16 mouse cellular contexts compared by ENCODE assay signal in genomic region chr11:75595816-75596215, GRCm38 (mm10). TPM values are rescaled to one million over a fixed set of nuclear protein-coding genes. Genes with fewer than 3 reads are reported as not detected.
DNase-seq lines count a peak whose midpoint lies in the region; ATAC-seq and TF ChIP-seq lines count a peak whose summit lies in the region.
"Had no signal": no experiment of that assay in that cellular context is flagged by ENCODE, and none has a peak within 500 bp of the region (broad histone marks: within the 10 kb centered on the region; RNA-seq: fewer than 3 reads in every experiment).

No protein-coding gene starts in this region.

- peaks cover 93% of the 10 kb centered on the region for H3K36me3 ChIP-seq in kidney, embryonic 15.5 days

- H3K9ac ChIP-seq in kidney, embryonic 15.5 days = no peak overlapping the region
- H3K9ac ChIP-seq: hindbrain, embryonic 15.5 days; liver, embryonic 12.5 days; neural tube, embryonic 13.5 days had no signal

- ATAC-seq in kidney, embryonic 15.5 days (replicated peaks; ENCODE audit: low FRiP score) = no peak
- ATAC-seq in erythroid progenitor cell, adult 5-6 weeks (replicated peaks; ENCODE audit: low FRiP score, poor library complexity, severe bottlenecking) = no peak
- ATAC-seq: liver, embryonic 12.5 days had no signal

- no peak for TF ChIP-seq POLR2A in cerebellum, adult 2 months (IDR thresholded peaks at IDR 0.05; ENCODE audit: borderline replicate concordance, insufficient read depth, low read length)

- no peaks in the 10 kb centered on the region for H3K27me3 ChIP-seq in cerebellum, adult 2 months (ENCODE audit: control insufficient read depth, insufficient read depth, low read length)
- no peaks in the 10 kb centered on the region for H3K27me3 ChIP-seq in kidney, embryonic 15.5 days
- H3K27me3 ChIP-seq: hindbrain, embryonic 15.5 days; liver, embryonic 12.5 days; neural tube, embryonic 13.5 days had no signal

- DNase-seq in cerebellum, adult 2 months = peak; percentile 38 to 44
- no peak for DNase-seq in cerebellum, adult 11 months
- peak; percentile 10 for DNase-seq in kidney, postnatal 10 days
- peak; percentile 85 for DNase-seq in skeletal muscle tissue, adult 2 months (ENCODE audit: low read depth, low spot score)
- DNase-seq in frontal cortex, postnatal 25 days (ENCODE audit: low spot score in 2 of 2) = no peak
- DNase-seq: cerebellum, postnatal 14 days; heart, postnatal 14 days; kidney, postnatal 14 days; layer of hippocampus, adult 9-11 months; spleen, adult 18-20 months had no signal

- H3K4me1 ChIP-seq in cerebellum, adult 2 months (ENCODE audit: control insufficient read depth, insufficient read depth, low read length) = peaks cover 16% of the 10 kb centered on the region
- peaks cover 6% of the 10 kb centered on the region; the same call in 1 of the 2 replicates for H3K4me1 ChIP-seq in kidney, embryonic 15.5 days
- H3K4me1 ChIP-seq in brown adipose tissue, adult 24 weeks (ENCODE audit: control insufficient read depth, insufficient read depth, insufficient read length, low read length) = peaks cover 12% of the 10 kb centered on the region

- no peak overlapping the region for H3K4me3 ChIP-seq in cerebellum, adult 2 months (replicated peaks; ENCODE audit: insufficient read depth, low read depth, low read length)
- no peak overlapping the region for H3K4me3 ChIP-seq in kidney, embryonic 15.5 days (replicated peaks)
- H3K4me3 ChIP-seq in brown adipose tissue, adult 24 weeks (ENCODE audit: insufficient read depth, low read depth, low read length) = no peak overlapping the region
- H3K4me3 ChIP-seq: hindbrain, embryonic 15.5 days; liver, embryonic 12.5 days; neural tube, embryonic 13.5 days had no signal

- no peak for TF ChIP-seq CTCF in cerebellum, adult 2 months (IDR thresholded peaks at IDR 0.05; ENCODE audit: borderline replicate concordance, insufficient read depth, low read depth, low read length)

- no peak overlapping the region for H3K4me2 ChIP-seq in kidney, embryonic 15.5 days
- H3K4me2 ChIP-seq: hindbrain, embryonic 15.5 days; liver, embryonic 12.5 days; neural tube, embryonic 13.5 days had no signal

- H3K9me3 ChIP-seq in kidney, embryonic 15.5 days (replicated peaks) = no peaks in the 10 kb centered on the region
- H3K9me3 ChIP-seq: hindbrain, embryonic 15.5 days; liver, embryonic 12.5 days; neural tube, embryonic 13.5 days had no signal

- WGBS in cerebellum, adult 2 months = 32% methylated on average over 7 of the region's 7 CpGs
- WGBS in kidney, embryonic 15.5 days = 83% methylated on average over 7 of the region's 7 CpGs

- 0 out of 2 replicates have a peak overlapping the region, but pooled peaks have one; percentile 11 for H3K27ac ChIP-seq in cerebellum, adult 2 months (ENCODE audit: insufficient read depth, low read length)
- H3K27ac ChIP-seq in kidney, embryonic 15.5 days = no peak overlapping the region
- 0 out of 2 replicates have a peak overlapping the region, but pooled peaks have one; percentile 9 for H3K27ac ChIP-seq in brown adipose tissue, adult 24 weeks (replicated peaks; ENCODE audit: low read depth, low read length)
- H3K27ac ChIP-seq: hindbrain, embryonic 15.5 days; liver, embryonic 12.5 days; neural tube, embryonic 13.5 days had no signal

RNA-seq across cellular contexts. Expression of gene Pitpna, which starts 7.9 kb away (rescaled TPM):
- 295 and 319 TPM in 2 replicates for polyA plus RNA-seq in cerebellum, adult 2 months (2012; rRNA removed)
- 77.6 and 83.5 TPM in 2 replicates for polyA plus RNA-seq in kidney, embryonic 15.5 days (2015; fragmentation: Nextera tagmentation; extraction: Ambion mirVana)
- 75.9 and 86.5 TPM in 2 replicates for polyA plus RNA-seq in brown adipose tissue, adult 24 weeks (2012; ENCODE audit: insufficient read depth, insufficient read length, missing spikeins)
- total RNA-seq in erythroid progenitor cell, adult 5-6 weeks (2015; ENCODE audit: low replicate concordance) = 39.8 and 49.4 TPM in 2 replicates
- total RNA-seq in erythroid progenitor cell, adult 5-6 weeks (2017; ENCODE audit: low replicate concordance) = 18.0 and 33.4 TPM in 2 replicates

RNA-seq across cellular contexts. Expression of gene Inpp5k, which starts 35.0 kb away (rescaled TPM):
- polyA plus RNA-seq in cerebellum, adult 2 months (2012; rRNA removed) = 81.3 and 87.4 TPM in 2 replicates
- polyA plus RNA-seq in kidney, embryonic 15.5 days (2015; fragmentation: Nextera tagmentation; extraction: Ambion mirVana) = 26.6 and 28.7 TPM in 2 replicates
- 19.1 and 24.1 TPM in 2 replicates for polyA plus RNA-seq in brown adipose tissue, adult 24 weeks (2012; ENCODE audit: insufficient read depth, insufficient read length, missing spikeins)
- 36.8 and 78.8 TPM in 2 replicates for total RNA-seq in erythroid progenitor cell, adult 5-6 weeks (2015; ENCODE audit: low replicate concordance)
- total RNA-seq in erythroid progenitor cell, adult 5-6 weeks (2017; ENCODE audit: low replicate concordance) = 38.4 and 46.3 TPM in 2 replicates

RNA-seq across cellular contexts. Expression of gene Myo1c, which starts 54.5 kb away (rescaled TPM):
- polyA plus RNA-seq in cerebellum, adult 2 months (2012; rRNA removed) = 26.9 and 28.5 TPM in 2 replicates
- polyA plus RNA-seq in kidney, embryonic 15.5 days (2015; fragmentation: Nextera tagmentation; extraction: Ambion mirVana) = 59.8 and 67.6 TPM in 2 replicates
- 65.7 and 72.5 TPM in 2 replicates for polyA plus RNA-seq in brown adipose tissue, adult 24 weeks (2012; ENCODE audit: insufficient read depth, insufficient read length, missing spikeins)
- total RNA-seq in erythroid progenitor cell, adult 5-6 weeks (2015; ENCODE audit: low replicate concordance) = 15.5 and 22.2 TPM in 2 replicates
- 17.3 and 21.2 TPM in 2 replicates for total RNA-seq in erythroid progenitor cell, adult 5-6 weeks (2017; ENCODE audit: low replicate concordance)

Comparison
In these comparisons a context has a peak if more than half of its experiments do, and no peak if none do; other contexts are left out.
1. DNase-seq: peak in cerebellum, adult 2 months (2 of 2), kidney, postnatal 10 days (single experiment) and skeletal muscle tissue, adult 2 months (single experiment); none in cerebellum, adult 11 months (single experiment) and frontal cortex, postnatal 25 days (0 of 2).